Mouse (Mus musculus): Measurements from ENCODE around the gene Phykpl. TPM values are rescaled to one million over a fixed set of nuclear protein-coding genes. Genes with fewer than 3 reads are reported as not detected.

Phykpl gene
- total RNA-seq, 2 experiments from 2014 or later, result 10.5 to 12.1 TPM

- intact Hi-C loops (cut with DNase I), result loop anchor here (5.0 kb wide), 1 partner anchor 49 kb away; the partner anchor contains the start of gene 0610009B22Rik
- no peak for DNase-seq
Observed at GRCm38 (mm10) chr11:51638497-51638896, 53.9 kb downstream of the Phykpl start.

GRCm38 (mm10) chr11:51640748-51641147 is 56.2 kb downstream of the Phykpl start:
- intact Hi-C loops (cut with DNase I), result no loop called here
- DNase-seq, result no peak

GRCm38 (mm10) chr11:51643202-51643601 is 58.6 kb downstream of the Phykpl start:
- DNase-seq, result no peak
- intact Hi-C loops (cut with DNase I), result no loop called here

- intact Hi-C loops (cut with DNase I), result no loop called here
- DNase-seq, result no peak
Observed at GRCm38 (mm10) chr11:51643761-51644160, 59.2 kb downstream of the Phykpl start.

- intact Hi-C loops (cut with DNase I), result no loop called here
- no peak for DNase-seq
Observed at GRCm38 (mm10) chr11:51644217-51644616, 59.7 kb downstream of the Phykpl start.

GRCm38 (mm10) chr11:51645293-51645692 is 60.7 kb downstream of the Phykpl start:
- DNase-seq, result no peak
- intact Hi-C loops (cut with DNase I), result no loop called here

- intact Hi-C loops (cut with DNase I), result no loop called here
Observed at GRCm38 (mm10) chr11:51646245-51646644, 61.7 kb downstream of the Phykpl start.

GRCm38 (mm10) chr11:51646751-51647667 is 62.5 kb downstream of the Phykpl start:
- DNase-seq, result peak; percentile 69 to 71
- intact Hi-C loops (cut with DNase I), result no loop called here

More at GRCm38 (mm10) chr11:51646245-51646644, 61.7 kb downstream of the Phykpl start:
- DNase-seq, result no peak

- DNase-seq, result peak in 1 of 2 experiments; percentile 63
- intact Hi-C loops (cut with DNase I), result no loop called here
Observed at GRCm38 (mm10) chr11:51648566-51648965, 64.0 kb downstream of the Phykpl start.

GRCm38 (mm10) chr11:51649111-51649888 is 64.7 kb downstream of the Phykpl start:
- no peak for DNase-seq
- intact Hi-C loops (cut with DNase I), result no loop called here

- intact Hi-C loops (cut with DNase I), result loop anchor here (2.0 kb wide), 1 partner anchor 31 kb away; the partner anchor contains the start of gene Nhp2
- DNase-seq, result no peak
Observed at GRCm38 (mm10) chr11:51649889-51650199, 65.3 kb downstream of the Phykpl start.

GRCm38 (mm10) chr11:51650261-51650660 is 65.7 kb downstream of the Phykpl start:
- DNase-seq, result no peak
- intact Hi-C loops (cut with DNase I), result loop anchor here (2.0 kb wide), 1 partner anchor 31 kb away; the partner anchor contains the start of gene Nhp2

- intact Hi-C loops (cut with DNase I), result loop anchor here (2.0 kb wide), 1 partner anchor 32 kb away; the partner anchor contains the start of gene Nhp2
- peak; percentile 82 for DNase-seq
Observed at GRCm38 (mm10) chr11:51650691-51651515, 66.3 kb downstream of the Phykpl start, which contains the start of the genes N4bp3 and D930048N14Rik. Gene N4bp3, minus strand, starts transcription at chr11:51650842. Gene D930048N14Rik, plus strand, starts transcription at chr11:51650954.

- intact Hi-C loops (cut with DNase I), result no loop called here
- DNase-seq, result no peak
Observed at GRCm38 (mm10) chr11:51652889-51653418, 68.4 kb downstream of the Phykpl start.

- DNase-seq, result no peak
- intact Hi-C loops (cut with DNase I), result no loop called here
Observed at GRCm38 (mm10) chr11:51653736-51654135, 69.2 kb downstream of the Phykpl start.

Other genes with a start within 250 kb of the Phykpl start
- gene Hnrnpab, start 22.1 kb downstream of the Phykpl start, total RNA-seq (2021), result 100 to 1,000 TPM; 237 to 257 TPM
- gene Nhp2, start 35.0 kb downstream of the Phykpl start, total RNA-seq (2021), result 10 to 100 TPM; 30.5 to 30.9 TPM
- gene Rmnd5b, start 51.1 kb downstream of the Phykpl start, total RNA-seq (2021), result 10 to 100 TPM; 24.1 to 25.4 TPM
- gene N4bp3, start 66.1 kb downstream of the Phykpl start, total RNA-seq (2021), result 10 to 100 TPM; 35.0 to 40.5 TPM
- gene D930048N14Rik, start 66.2 kb downstream of the Phykpl start, total RNA-seq (2021), result 1 to 10 TPM; 1.4 to 2.1 TPM
- 10 to 100 TPM; 27.5 to 30.1 TPM for gene 0610009B22Rik, start 104.1 kb downstream of the Phykpl start, total RNA-seq (2021)
- 10 to 100 TPM; 22.4 to 22.8 TPM for gene Sec24a, start 178.9 kb downstream of the Phykpl start, total RNA-seq (2021)
- gene Sar1b, start 178.9 kb downstream of the Phykpl start, total RNA-seq (2021), result 10 to 100 TPM; 94.0 to 96.2 TPM